Mouse (Mus musculus) embryonic facial prominence, embryonic 14.5 days (tissue): ENCODE results near the gene Mbip. TPM values are rescaled to one million over a fixed set of nuclear protein-coding genes. Genes with fewer than 3 reads are reported as not detected.

Experiments
- polyA plus RNA-seq: library from polyadenylated mRNA; unstranded; fragments of >200 nt; fragmentation: Nextera tagmentation; extraction: Ambion mirVana; gene quantifications from 2 replicates; pipeline ENCODE4 v1.2.1, GENCODE M21; 2014

Gene Mbip
- polyA plus RNA-seq, 1 experiment from 2014 or later, result 27.2 TPM

Other genes with a start within 250 kb of the Mbip start
- gene Nkx2-1, start 191.0 kb upstream of the Mbip start, polyA plus RNA-seq, result 0.73 and 0.99 TPM in 2 replicates